Mouse (Mus musculus) activated CD4-positive, CD25-positive, alpha-beta regulatory T cell, adult 9 weeks (primary cell): Measurements from ENCODE around the gene Gm11938. TPM values are rescaled to one million over a fixed set of nuclear protein-coding genes. Genes with fewer than 3 reads are reported as not detected.

Experiments
- polyA plus RNA-seq: library from polyadenylated mRNA; unstranded; fragments of 100-300 nt; shearing (Covaris generic); gene quantifications from one replicate; pipeline ENCODE4 v1.2.1, GENCODE M21; 2017

Gm11938 gene
- not detected for polyA plus RNA-seq

GRCm38 (mm10) chr11:99603208-99603607, at the start of gene Gm11938:
Gene Gm11938 (minus strand): TSS chr11:99603308.

DNA sequence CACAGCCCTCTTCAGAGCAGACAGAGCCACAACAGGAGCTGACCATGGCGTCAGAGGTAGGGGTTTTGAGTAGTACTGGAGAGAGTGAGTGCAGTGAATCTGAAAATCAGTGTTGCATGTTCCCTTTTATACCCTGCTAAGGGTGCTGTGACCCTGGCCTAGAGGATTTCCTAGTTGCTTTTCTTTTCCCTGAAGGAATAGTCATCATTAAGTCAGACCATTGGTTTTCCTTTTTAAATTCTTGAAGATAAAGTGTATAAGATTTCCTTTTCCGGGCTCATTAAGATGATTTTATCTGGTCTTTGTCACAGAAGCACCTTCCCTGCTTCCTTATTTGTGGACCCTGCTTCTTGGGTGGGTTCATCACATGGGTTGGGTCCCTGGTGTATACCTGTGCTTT, 47.0 kb upstream of the Gm11938 start, which contains the start of gene Gm11555:
TSS of gene Gm11555 (minus strand) at position 101 of the 400 bp plus-strand sequence.

DNA sequence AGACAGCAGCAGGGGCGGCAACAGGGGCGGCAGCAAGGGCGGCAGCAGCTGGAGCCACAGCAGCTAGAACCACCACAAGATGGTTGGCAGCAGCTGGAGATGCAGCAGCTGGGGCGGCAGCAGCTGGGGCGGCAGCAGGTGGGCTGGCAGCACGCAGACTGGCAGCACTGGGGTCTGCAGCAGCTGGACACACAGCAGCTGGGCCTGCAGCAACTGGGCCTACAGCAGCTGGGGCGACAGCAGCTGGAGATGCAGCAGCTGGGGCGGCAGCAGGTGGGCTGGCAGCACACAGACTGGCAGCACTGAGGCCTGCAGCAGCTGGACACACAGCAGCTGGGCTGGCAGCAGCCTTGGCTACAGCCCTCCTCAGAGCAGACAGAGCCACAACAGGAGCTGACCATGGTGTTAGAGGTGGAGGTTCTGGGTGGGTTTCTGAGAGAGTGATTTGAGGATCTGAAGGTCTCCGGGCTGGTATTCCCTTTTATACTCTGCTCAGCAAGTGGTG, 40.6 kb upstream of the Gm11938 start, which contains the start of gene Krtap4-7:
TSS of gene Krtap4-7 (minus strand) at position 455 of the 505 bp plus-strand sequence.

DNA sequence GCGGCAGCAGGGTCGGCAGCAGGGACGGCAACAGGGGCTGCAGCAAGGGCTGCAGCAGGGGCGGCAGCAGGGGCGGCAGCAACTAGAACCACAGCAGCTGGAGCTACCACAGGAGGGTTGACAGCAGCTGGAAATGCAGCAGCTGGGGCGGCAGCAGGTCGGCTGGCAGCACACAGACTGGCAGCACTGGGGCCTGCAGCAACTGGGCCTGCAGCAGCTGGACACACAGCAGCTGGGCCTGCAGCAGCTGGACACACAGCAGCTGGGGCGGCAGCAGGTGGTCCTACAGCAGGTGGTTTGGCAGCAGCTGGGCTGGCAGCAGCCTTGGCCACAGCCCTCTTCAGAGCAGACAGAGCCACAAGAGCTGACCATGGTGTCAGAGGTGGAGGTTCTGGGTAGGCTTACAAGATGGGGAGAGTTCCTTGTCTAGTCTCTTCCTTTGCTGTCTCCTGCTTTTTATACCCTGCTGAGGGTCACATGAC, 31.6 kb upstream of the Gm11938 start, which contains the start of gene Krtap4-2:
TSS of gene Krtap4-2 (minus strand) at position 432 of the 482 bp plus-strand sequence.

GRCm38 (mm10) chr11:99628138-99628537, 25.0 kb upstream of the Gm11938 start, which contains the start of gene Krtap4-1:
Gene Krtap4-1 (minus strand): TSS chr11:99628238.

DNA sequence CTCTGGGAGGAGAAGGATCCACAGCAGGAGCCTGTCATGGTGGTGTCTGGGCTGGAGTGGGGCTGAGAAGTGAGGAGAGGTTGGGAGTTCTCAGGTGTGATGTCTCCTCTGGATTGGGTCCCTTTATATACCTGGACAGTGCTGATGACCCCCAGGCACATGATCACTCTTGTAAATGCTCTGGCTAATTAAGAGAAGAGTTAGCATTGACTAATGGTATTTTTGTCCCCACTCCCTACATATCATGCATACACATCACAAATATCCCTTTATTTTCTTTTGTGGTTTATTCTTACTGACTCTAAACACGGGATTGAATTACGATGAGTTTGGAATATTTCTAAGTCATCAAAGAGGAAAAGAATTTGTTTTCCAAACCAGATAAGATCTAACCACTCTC, 17.2 kb upstream of the Gm11938 start, which contains the start of gene Gm11562:
TSS of gene Gm11562 (minus strand) at position 101 of the 400 bp plus-strand sequence.

DNA sequence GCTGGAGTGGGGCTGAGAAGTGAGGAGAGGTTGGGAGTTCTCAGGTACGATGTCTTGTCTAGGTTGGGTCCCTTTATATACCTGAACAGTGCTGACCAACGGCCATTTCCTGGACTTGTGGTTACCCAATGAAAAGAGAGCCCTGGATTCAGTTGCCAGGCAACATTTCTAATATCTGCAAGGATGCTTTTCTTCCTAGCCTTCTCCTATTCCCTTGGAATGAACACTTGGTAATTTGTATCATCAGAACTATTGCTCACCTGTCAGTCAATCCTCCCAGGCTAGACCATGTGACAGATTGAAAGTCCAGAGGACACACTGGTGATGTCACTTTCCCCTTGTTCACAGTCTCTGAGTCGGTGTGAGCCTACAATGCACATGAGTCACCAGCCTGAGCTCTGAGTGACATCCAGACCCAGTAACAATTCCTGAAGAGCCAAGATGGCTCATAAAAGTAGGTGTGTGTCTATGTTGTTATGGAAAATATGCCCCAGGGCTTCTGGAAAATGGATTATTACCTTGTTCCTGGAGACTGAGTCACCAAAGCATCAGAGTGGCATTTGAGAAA, 11.8 kb upstream of the Gm11938 start, which contains the start of gene Krtap2-4:
TSS of gene Krtap2-4 (minus strand) at position 51 of the 568 bp plus-strand sequence.

GRCm38 (mm10) chr11:99610089-99610488, 7.0 kb upstream of the Gm11938 start, which contains the start of gene Gm11937:
Gene Gm11937 (minus strand): TSS chr11:99610189.

GRCm38 (mm10) chr11:99597742-99598141, 5.4 kb downstream of the Gm11938 start, which contains the start of gene Krtap9-3:
Gene Krtap9-3 (minus strand): TSS chr11:99598105.

DNA sequence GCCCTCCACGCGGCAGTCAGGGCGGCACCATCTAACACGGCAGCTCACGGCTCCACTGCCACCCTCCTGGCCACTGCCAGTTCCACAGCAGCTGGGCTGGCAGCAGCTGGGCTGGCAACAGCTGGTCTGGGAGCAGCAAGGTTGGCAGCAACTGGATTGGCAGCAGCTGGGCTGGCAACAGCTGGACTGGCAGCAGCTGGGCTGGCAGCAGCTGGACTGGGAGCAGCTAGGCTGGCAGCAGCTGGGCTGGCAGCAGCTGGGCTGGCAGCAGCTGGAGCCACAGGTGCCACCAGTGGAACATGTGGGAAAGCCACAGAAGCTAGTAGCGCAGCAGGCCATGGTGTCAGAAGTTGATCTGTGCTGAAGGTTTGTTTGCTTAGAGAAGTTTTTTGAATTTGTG, 12.1 kb downstream of the Gm11938 start, which contains the start of gene Krtap1-3:
TSS of gene Krtap1-3 (minus strand) at position 359 of the 400 bp plus-strand sequence.

GRCm38 (mm10) chr11:99583245-99583704, 19.8 kb downstream of the Gm11938 start, which contains the start of gene Krtap1-4:
Gene Krtap1-4 (minus strand): TSS chr11:99583654.

GRCm38 (mm10) chr11:99580636-99581035, 22.5 kb downstream of the Gm11938 start, which contains the start of gene Krtap1-5:
Gene Krtap1-5 (minus strand): TSS chr11:99581016.

GRCm38 (mm10) chr11:99566530-99566929, 36.6 kb downstream of the Gm11938 start, which contains the start of gene Krtap3-1:
Gene Krtap3-1 (minus strand): TSS chr11:99566630.

GRCm38 (mm10) chr11:99559366-99559765, 43.7 kb downstream of the Gm11938 start, which contains the start of gene Gm11939:
Gene Gm11939 (minus strand): TSS chr11:99559466.

GRCm38 (mm10) chr11:99556753-99557152, 46.4 kb downstream of the Gm11938 start, which contains the start of gene Krtap3-2:
Gene Krtap3-2 (minus strand): TSS chr11:99556853.

Other genes with a start within 250 kb of the Gm11938 start
- gene Krt28, start 228.4 kb downstream of the Gm11938 start, polyA plus RNA-seq: not detected
- 12.6 TPM for gene Krt10, start 213.9 kb downstream of the Gm11938 start, polyA plus RNA-seq
- not detected for gene Krt12, start 181.0 kb downstream of the Gm11938 start, polyA plus RNA-seq
- not detected for gene Krt20, start 165.2 kb downstream of the Gm11938 start, polyA plus RNA-seq
- gene Krt23, start 110.2 kb downstream of the Gm11938 start, polyA plus RNA-seq: not detected
- gene Krt39, start 82.0 kb downstream of the Gm11938 start, polyA plus RNA-seq: not detected
- not detected for gene Krt40, start 60.1 kb downstream of the Gm11938 start, polyA plus RNA-seq
- not detected for gene Krtap3-3, start 52.4 kb downstream of the Gm11938 start, polyA plus RNA-seq
- gene Krtap3-2, start 46.5 kb downstream of the Gm11938 start, polyA plus RNA-seq: not detected
- gene Gm11939, start 43.8 kb downstream of the Gm11938 start, polyA plus RNA-seq: not detected
- gene Krtap3-1, start 36.7 kb downstream of the Gm11938 start, polyA plus RNA-seq: not detected
- gene Krtap1-5, start 22.3 kb downstream of the Gm11938 start, polyA plus RNA-seq: not detected
- gene Krtap1-4, start 19.7 kb downstream of the Gm11938 start, polyA plus RNA-seq: not detected
- gene Krtap1-3, start 12.0 kb downstream of the Gm11938 start, polyA plus RNA-seq: not detected
- gene Krtap9-3, start 5.2 kb downstream of the Gm11938 start, polyA plus RNA-seq: not detected
- gene Gm11937, start 6.9 kb upstream of the Gm11938 start, polyA plus RNA-seq: not detected
- not detected for gene Krtap2-4, start 11.5 kb upstream of the Gm11938 start, polyA plus RNA-seq
- gene Gm11562, start 17.1 kb upstream of the Gm11938 start, polyA plus RNA-seq: not detected
- not detected for gene Krtap4-1, start 24.9 kb upstream of the Gm11938 start, polyA plus RNA-seq
- gene Krtap4-2, start 31.8 kb upstream of the Gm11938 start, polyA plus RNA-seq: not detected
- not detected for gene Krtap4-7, start 40.8 kb upstream of the Gm11938 start, polyA plus RNA-seq
- gene Gm11555, start 46.9 kb upstream of the Gm11938 start, polyA plus RNA-seq: not detected
- gene Gm11563, start 55.7 kb upstream of the Gm11938 start, polyA plus RNA-seq: not detected
- not detected for gene Krtap4-6, start 62.7 kb upstream of the Gm11938 start, polyA plus RNA-seq
- not detected for gene Gm14190, start 87.4 kb upstream of the Gm11938 start, polyA plus RNA-seq
- gene Gm14180, start 131.0 kb upstream of the Gm11938 start, polyA plus RNA-seq: not detected
- gene Gm11595, start 169.6 kb upstream of the Gm11938 start, polyA plus RNA-seq: not detected
- not detected for gene Krtap4-8, start 177.4 kb upstream of the Gm11938 start, polyA plus RNA-seq
- not detected for gene Krtap4-9, start 181.9 kb upstream of the Gm11938 start, polyA plus RNA-seq
- not detected for gene Gm11596, start 190.2 kb upstream of the Gm11938 start, polyA plus RNA-seq
- not detected for gene Gm11569, start 195.6 kb upstream of the Gm11938 start, polyA plus RNA-seq
- gene Gm11554, start 201.1 kb upstream of the Gm11938 start, polyA plus RNA-seq: not detected
- gene Krtap4-13, start 206.6 kb upstream of the Gm11938 start, polyA plus RNA-seq: not detected
- not detected for gene Gm11564, start 212.4 kb upstream of the Gm11938 start, polyA plus RNA-seq
- gene 2300003K06Rik, start 234.8 kb upstream of the Gm11938 start, polyA plus RNA-seq: not detected
- not detected for gene Krtap4-16, start 248.3 kb upstream of the Gm11938 start, polyA plus RNA-seq